Mouse (Mus musculus) embryonic facial prominence, embryonic 11.5 days (tissue): ENCODE data around the gene Scoc. TPM values are rescaled to one million over a fixed set of nuclear protein-coding genes. Genes with fewer than 3 reads are reported as not detected.

Experiments
- ATAC-seq: fragments of 200-750 bp; cut with Nextera tagmentation; replicated peaks from 2 replicates; pipeline ENCODE4 v1.8.0; 2017; ENCODE audit warnings: low read depth; ENCODE audit not compliant: insufficient number of reproducible peaks, low FRiP score, low TSS enrichment
- DNase-seq: peaks from one replicate; pipeline ENCODE4 v3.0.0-alpha.2; 2015; ENCODE audit warnings: low spot score
- H3K27ac ChIP-seq: fragments of 300-500 bp; sonication (generic); replicated peaks from 2 replicates; pipeline ENCODE4 v1.5.1; 2014; ENCODE audit warnings: mild to moderate bottlenecking, low read depth, low read length, control low read depth
- H3K27me3 ChIP-seq: fragments of 300-500 bp; sonication (generic); 2 replicates; pipeline ENCODE4 v1.6.1; 2014; ENCODE audit warnings: mild to moderate bottlenecking, low read length, moderate library complexity, mixed read lengths; ENCODE audit not compliant: control insufficient read depth, insufficient read depth
- H3K36me3 ChIP-seq: fragments of 300-500 bp; sonication (generic); replicated peaks from 2 replicates; pipeline ENCODE4 v1.6.1; 2014; ENCODE audit warnings: low read depth, mild to moderate bottlenecking, low read length, moderate library complexity, mixed read lengths; ENCODE audit not compliant: control insufficient read depth, insufficient read depth
- H3K4me1 ChIP-seq: fragments of 300-500 bp; sonication (generic); 2 replicates; pipeline ENCODE4 v1.6.1; 2014; ENCODE audit warnings: low read length, mixed read lengths; ENCODE audit not compliant: control insufficient read depth, insufficient read depth
- H3K4me2 ChIP-seq: fragments of 300-500 bp; sonication (generic); 2 replicates; pipeline ENCODE4 v1.6.1; 2014; ENCODE audit warnings: low read depth, mild to moderate bottlenecking, control low read depth, low read length, moderate library complexity
- H3K4me3 ChIP-seq: fragments of 300-500 bp; sonication (generic); 2 replicates; pipeline ENCODE4 v1.5.1; 2014; ENCODE audit warnings: low read depth, low read length, control low read depth
- H3K9ac ChIP-seq: fragments of 300-500 bp; sonication (generic); replicated peaks from 2 replicates; pipeline ENCODE4 v1.6.1; 2014; ENCODE audit warnings: mild to moderate bottlenecking, control low read depth, low read length
- H3K9me3 ChIP-seq: fragments of 300-500 bp; sonication (generic); replicated peaks from 2 replicates; pipeline ENCODE4 v1.6.1; 2016; ENCODE audit warnings: mild to moderate bottlenecking, low read length, inconsistent platforms, mixed read lengths; ENCODE audit not compliant: control insufficient read depth
- WGBS: fragments of 180-500 bp; shearing (Covaris S2); extraction: QIAGEN DNeasy Blood & Tissue Kit; methylation state at CpG from one replicate; pipeline ENCODE4 v1.1.7; 2014; 5-methylcytosine and 5-hydroxymethylcytosine counted together
- polyA plus RNA-seq: library from polyadenylated mRNA; unstranded; fragments of >200 nt; fragmentation: Nextera tagmentation; extraction: Ambion mirVana; gene quantifications from 2 replicates; pipeline ENCODE4 v1.2.1, GENCODE M21; 2014

The Scoc gene
- polyA plus RNA-seq, 1 experiment from 2014 or later = 163 TPM

DNA sequence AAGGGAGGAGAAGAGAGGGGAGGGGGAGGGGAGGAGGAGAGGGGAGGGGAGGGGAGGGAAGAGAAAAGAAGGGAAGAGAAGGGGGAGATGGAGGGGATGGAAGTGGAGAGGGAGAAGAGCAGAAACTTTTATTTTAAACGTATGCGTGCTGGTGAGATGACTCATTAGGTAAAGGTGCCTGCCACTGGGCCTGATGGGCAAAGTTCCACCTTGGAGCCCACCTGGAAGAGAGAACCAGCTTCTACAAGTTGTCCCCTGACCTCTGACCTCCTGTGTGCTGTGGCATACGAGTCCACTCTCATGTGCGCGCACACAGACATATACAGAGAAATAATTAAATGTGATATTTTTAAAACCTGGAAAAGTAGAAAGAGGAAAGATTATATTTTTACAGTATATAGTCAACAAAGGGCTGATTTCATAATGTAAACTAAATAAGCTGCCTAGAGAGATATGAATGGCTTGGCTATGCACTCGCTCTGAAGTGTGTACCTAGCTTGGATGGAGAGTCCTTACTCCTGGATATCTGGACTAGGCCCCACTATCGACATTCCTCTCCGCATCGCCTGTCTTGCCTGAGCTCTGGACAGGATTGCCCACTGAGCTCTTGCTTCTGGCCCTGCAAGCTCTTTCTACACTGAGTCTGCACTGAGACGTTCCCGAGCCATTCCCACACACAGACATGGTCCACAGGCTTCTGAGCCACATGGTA lies 39.2 kb downstream of the Scoc start:
- Histone ChIP-seq H3K27me3 (no peaks in the 10 kb centered on the region), H3K9me3 (no peaks in the 10 kb centered on the region), H3K4me3 (no peak overlapping the region), H3K4me2 (no peak overlapping the region), H3K9ac (no peak overlapping the region), H3K27ac (no peak overlapping the region), H3K4me1 (no peaks in the 10 kb centered on the region), H3K36me3 (no peaks in the 10 kb centered on the region)
- 87% methylated on average over 11 of the region's 11 CpGs for WGBS
- no peak for ATAC-seq
- DNase-seq = no peak

DNA sequence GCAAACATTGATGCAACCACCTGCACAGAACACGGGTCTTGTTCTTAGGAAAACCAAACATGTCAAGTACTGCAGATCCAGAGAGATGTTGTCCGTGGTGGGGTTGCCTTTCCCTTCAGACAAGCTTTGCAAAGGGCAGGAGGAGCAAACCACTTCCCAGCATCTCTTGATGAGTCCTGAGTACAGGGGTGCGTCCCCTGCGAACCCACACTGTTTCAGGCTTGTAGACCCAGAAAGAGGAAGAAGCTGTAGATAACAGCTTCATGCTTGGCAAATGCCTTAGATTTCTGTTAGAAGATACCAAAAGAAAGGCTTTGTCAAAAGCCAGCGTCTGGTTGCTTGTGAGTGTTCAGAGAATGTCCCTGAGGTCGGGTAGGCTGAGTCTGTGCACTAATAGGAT lies 40.2 kb downstream of the Scoc start:
- no peak for DNase-seq
- Histone ChIP-seq H3K4me2 (no peak overlapping the region), H3K4me1 (no peaks in the 10 kb centered on the region), H3K27ac (no peak overlapping the region), H3K9ac (no peak overlapping the region), H3K9me3 (no peaks in the 10 kb centered on the region), H3K4me3 (no peak overlapping the region), H3K27me3 (no peaks in the 10 kb centered on the region), H3K36me3 (no peaks in the 10 kb centered on the region)
- no peak for ATAC-seq
- 84% methylated on average over 6 of the region's 6 CpGs for WGBS

DNA sequence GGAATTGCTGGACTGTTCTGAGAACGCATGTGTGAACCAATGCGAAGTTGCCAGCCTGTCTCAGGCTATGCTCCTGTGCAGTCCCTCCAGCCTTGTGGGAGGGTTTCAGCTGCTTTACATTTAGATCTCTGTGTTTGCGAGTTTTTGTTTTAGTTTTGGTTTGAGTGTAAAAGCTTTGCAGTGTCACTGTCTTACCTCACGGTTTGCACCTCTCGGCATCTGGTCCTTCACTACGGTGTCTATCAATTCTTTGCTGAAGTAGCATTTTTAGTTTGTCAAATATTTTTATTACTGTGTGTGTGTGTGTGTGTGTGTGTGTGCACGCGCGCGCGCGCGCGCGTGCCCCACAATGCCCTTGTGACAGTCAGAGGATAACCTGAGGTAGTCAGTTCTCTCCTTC lies 41.3 kb downstream of the Scoc start:
- Histone ChIP-seq H3K4me2 (no peak overlapping the region), H3K4me1 (no peaks in the 10 kb centered on the region), H3K9ac (no peak overlapping the region), H3K4me3 (no peak overlapping the region), H3K27me3 (no peaks in the 10 kb centered on the region), H3K27ac (no peak overlapping the region), H3K36me3 (no peaks in the 10 kb centered on the region), H3K9me3 (no peaks in the 10 kb centered on the region)
- DNase-seq (no peak), ATAC-seq (no peak)
- WGBS = 94% methylated on average over 15 of the region's 15 CpGs

DNA sequence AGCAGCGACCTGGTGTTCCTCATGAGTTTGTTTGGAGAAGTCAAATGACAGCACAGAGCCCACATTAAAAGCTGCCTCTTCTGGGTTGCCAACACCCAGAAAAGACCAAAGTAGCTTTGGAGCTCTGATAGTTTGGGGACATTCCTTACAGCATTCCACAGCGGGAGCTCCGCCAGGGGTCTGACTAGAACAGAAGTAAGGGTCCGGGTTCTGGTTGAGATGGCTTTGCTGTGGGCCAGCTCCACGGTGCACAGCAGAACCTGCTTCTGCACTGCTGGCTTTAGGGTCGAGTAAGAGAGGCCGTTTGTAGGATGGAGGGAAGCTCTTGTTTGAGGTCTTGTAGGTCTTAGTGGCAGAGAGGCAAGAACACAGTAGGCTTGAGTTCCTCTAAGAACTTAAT lies 49.7 kb downstream of the Scoc start:
- H3K9ac ChIP-seq = no peak overlapping the region
- ATAC-seq (no peak), DNase-seq (no peak)
- no peak overlapping the region for H3K4me3 ChIP-seq
- WGBS = 83% methylated on average over 7 of the region's 7 CpGs
- no peaks in the 10 kb centered on the region for H3K9me3 ChIP-seq
- no peak overlapping the region for H3K27ac ChIP-seq
- no peaks in the 10 kb centered on the region for H3K36me3 ChIP-seq
- H3K27me3 ChIP-seq = no peaks in the 10 kb centered on the region
- H3K4me1 ChIP-seq = no peaks in the 10 kb centered on the region
- no peak overlapping the region for H3K4me2 ChIP-seq

DNA sequence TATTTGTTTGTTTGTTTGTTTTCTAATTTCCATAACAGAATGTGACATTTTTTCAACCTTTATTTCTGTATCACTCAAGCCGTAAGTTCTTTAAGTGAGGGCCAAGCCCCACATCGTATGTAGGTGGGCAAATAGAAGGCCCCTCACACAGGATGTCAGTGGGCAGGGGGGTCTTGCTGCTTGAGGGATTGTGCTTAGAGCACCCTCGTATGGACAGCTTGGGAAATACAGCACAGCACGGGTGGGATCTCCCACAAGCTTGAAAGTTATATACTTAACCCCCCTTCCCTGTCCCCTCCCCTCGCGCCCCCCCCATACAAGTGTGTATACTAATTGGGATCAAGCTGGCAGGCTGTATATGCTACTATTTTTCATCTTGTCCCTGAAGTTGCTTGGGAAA lies 51.4 kb downstream of the Scoc start:
- H3K27me3 ChIP-seq = no peaks in the 10 kb centered on the region
- 33% methylated on average over 6 of the region's 6 CpGs for WGBS
- H3K4me1 ChIP-seq = no peaks in the 10 kb centered on the region
- H3K27ac ChIP-seq = no peak overlapping the region
- no peak for ATAC-seq
- no peaks in the 10 kb centered on the region for H3K9me3 ChIP-seq
- DNase-seq = peak; percentile 55
- H3K36me3 ChIP-seq = no peaks in the 10 kb centered on the region
- no peak overlapping the region for H3K9ac ChIP-seq
- no peak overlapping the region for H3K4me2 ChIP-seq
- H3K4me3 ChIP-seq = no peak overlapping the region

DNA sequence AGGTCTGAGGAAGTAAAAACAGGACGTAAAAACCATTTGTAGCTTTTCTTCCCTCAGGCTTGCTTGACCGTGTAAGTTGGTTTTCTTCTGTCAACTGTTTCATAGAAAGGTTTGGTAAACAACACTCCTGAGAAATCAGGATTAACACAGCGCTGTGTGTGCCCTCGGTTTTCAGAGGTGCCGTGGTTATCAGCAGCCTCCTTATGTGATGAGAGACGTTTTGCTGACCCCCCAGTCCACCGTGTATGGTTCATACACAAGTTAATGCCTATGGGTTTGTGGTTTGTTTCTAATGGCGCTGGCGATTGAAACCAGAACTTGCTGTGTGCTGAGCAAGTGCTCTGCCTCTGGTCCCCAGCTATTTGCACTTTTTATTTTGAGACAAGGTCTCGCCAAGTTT lies 52.6 kb downstream of the Scoc start:
- H3K36me3 ChIP-seq = no peaks in the 10 kb centered on the region
- no peaks in the 10 kb centered on the region for H3K27me3 ChIP-seq
- no peak for DNase-seq
- no peak for ATAC-seq
- no peak overlapping the region for H3K4me3 ChIP-seq
- H3K27ac ChIP-seq = no peak overlapping the region
- H3K9ac ChIP-seq = no peak overlapping the region
- no peaks in the 10 kb centered on the region for H3K9me3 ChIP-seq
- no peaks in the 10 kb centered on the region for H3K4me1 ChIP-seq
- WGBS = 79% methylated on average over 10 of the region's 10 CpGs
- H3K4me2 ChIP-seq = no peak overlapping the region

DNA sequence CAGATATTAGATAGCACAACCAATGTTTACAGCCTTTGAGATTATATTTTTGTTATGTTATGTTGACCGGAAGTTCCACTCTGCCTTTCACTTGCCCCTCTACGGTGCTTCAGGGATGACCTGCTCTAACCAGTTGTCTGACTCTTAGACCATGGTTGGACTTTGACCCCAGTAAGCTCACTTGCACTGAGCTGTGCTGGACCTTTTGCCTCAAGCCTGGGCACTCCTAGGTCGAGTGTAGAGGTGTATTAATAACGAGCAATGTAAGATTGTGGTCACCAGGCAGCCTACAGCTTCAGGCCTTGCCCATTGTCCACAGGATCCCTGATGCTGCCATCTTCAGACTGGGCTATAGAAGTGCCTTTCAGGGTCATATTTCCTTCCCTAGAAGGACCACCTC lies 60.5 kb downstream of the Scoc start:
- H3K27me3 ChIP-seq = no peaks in the 10 kb centered on the region
- no peak overlapping the region for H3K9ac ChIP-seq
- no peak for ATAC-seq

DNA sequence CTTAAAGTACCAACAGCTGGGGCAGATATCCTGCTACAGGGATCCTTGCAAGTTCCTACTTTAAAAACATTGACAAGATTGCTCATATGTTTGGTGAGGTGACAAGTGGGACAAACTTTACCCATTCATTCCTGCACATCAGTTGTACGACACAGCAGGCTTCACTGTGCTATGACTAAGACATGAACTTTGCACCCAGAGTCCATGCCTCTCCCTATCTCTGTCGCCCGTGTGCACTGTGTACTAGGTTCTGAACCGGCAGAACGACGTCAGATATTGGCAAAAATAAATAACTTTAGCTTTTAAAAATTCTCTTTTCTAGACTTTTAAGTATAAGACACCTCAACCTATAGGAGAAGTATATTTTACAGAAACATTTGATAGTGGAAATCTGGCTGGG lies 61.5 kb downstream of the Scoc start:
- no peak overlapping the region for H3K27ac ChIP-seq
- no peaks in the 10 kb centered on the region for H3K36me3 ChIP-seq
- no peak overlapping the region for H3K4me3 ChIP-seq
- 89% methylated on average over 6 of the region's 6 CpGs for WGBS
- no peaks in the 10 kb centered on the region for H3K4me1 ChIP-seq
- ATAC-seq = no peak
- no peaks in the 10 kb centered on the region for H3K27me3 ChIP-seq
- no peak overlapping the region for H3K9ac ChIP-seq
- DNase-seq = no peak
- no peaks in the 10 kb centered on the region for H3K9me3 ChIP-seq
- no peak overlapping the region for H3K4me2 ChIP-seq

More for the DNA sequence above, 60.5 kb downstream of the Scoc start:
- DNase-seq = no peak
- Histone ChIP-seq H3K4me3 (no peak overlapping the region), H3K4me2 (no peak overlapping the region), H3K27ac (no peak overlapping the region), H3K9me3 (no peaks in the 10 kb centered on the region), H3K36me3 (no peaks in the 10 kb centered on the region), H3K4me1 (no peaks in the 10 kb centered on the region)
- 76% methylated on average over 4 of the region's 4 CpGs for WGBS
